Mouse (Mus musculus) brain, adult 2 months (tissue): ENCODE results near the gene Dnajc9.
A peak's percentile ranks its signal among the peaks of the same experiment; 100 is the strongest.

Experiments used
- DNase-seq: peaks from one replicate; pipeline ENCODE4 v3.0.0; 2011; ENCODE audit warnings: low read depth, low spot score

Gene Dnajc9

DNA sequence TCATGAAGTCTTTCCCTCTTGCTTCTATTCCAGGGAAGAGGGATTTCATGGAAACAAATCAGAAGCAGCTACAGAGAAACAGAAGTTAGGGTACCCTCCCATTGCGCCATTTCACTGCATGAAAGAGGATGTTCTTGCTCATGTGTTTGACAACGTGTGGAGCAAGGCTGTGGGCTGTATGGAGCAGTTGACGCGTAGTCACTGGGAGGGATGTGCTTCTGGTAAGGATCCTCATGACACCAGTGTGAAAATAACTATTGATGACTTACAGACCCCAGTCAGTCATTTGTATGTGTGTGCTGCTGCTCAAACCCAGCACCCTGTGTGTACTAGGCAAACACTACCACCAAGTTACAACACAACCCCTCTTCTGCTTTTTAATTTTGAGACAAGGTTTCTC, 25.5 kb downstream of the Dnajc9 start:
- DNase-seq, result no peak

DNA sequence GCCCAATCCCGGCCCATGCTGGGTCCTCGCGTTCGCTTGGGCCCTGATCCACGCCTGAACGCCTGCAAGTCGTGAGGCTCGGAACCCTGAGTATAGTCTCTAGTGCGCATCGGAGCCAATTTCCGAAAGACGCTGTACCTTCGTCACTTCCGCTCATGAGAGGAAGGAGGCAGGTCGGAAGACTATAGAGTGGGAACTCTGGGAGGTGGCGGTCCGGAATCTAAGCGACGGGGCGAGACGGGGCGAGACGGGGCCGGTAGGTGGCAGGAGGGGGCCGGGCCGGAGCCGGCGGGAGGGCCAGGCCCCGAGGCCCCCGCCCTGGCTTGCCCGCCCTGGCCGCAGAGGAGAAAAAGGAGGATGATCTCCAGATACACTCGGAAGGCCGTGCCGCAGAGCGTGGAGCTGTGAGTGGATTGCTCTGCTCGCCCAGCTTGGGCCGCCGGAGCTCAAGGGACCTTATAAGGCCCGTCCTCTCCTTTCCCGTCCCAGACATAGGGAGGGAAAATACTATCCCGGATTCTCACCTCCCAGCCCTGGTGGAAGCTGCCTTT, 40.6 kb downstream of the Dnajc9 start, which contains the start of the genes Ecd and Fam149b:
Ecd (minus strand) TSS at position 131 of the 551 bp plus-strand sequence.
Fam149b (plus strand) TSS at position 172 of the 551 bp plus-strand sequence.
- peak; percentile 99 for DNase-seq

- peak; percentile 49 for DNase-seq
These were observed 41.2 kb downstream of the Dnajc9 start for GRCm38 (mm10) chr14:20347441-20347990.

GRCm38 (mm10) chr14:20345885-20346284, 42.8 kb downstream of the Dnajc9 start:
- peak; percentile 19 for DNase-seq

GRCm38 (mm10) chr14:20340866-20341265, 47.8 kb downstream of the Dnajc9 start:
- DNase-seq, result no peak

GRCm38 (mm10) chr14:20340149-20340548, 48.6 kb downstream of the Dnajc9 start:
- DNase-seq, result peak; percentile 31

GRCm38 (mm10) chr14:20339415-20339814, 49.3 kb downstream of the Dnajc9 start:
- no peak for DNase-seq
